Mouse (Mus musculus) erythroid progenitor cell, adult 5-6 weeks (primary cell): Measurements from ENCODE around the gene Uggt1. TPM values are rescaled to one million over a fixed set of nuclear protein-coding genes. Genes with fewer than 3 reads are reported as not detected.

ENCODE experiments used
- total RNA-seq, 2 experiments: library from RNA; stranded (forward) in 1 of 2; stranded (reverse) in 1 of 2; fragments of 150-400 nt in 1 of 2; fragments of 186-747, 209-891 nt in 1 of 2; gene quantifications; 2 replicates each; pipeline versions ENCODE4 v1.2.3 to v1.2.4; 2015 to 2017; ENCODE audit warnings: low replicate concordance in 2 of 2

The Uggt1 gene
- total RNA-seq, 2 experiments from 2014 or later = 21.8 to 62.3 TPM

Other genes with a start within 250 kb of the Uggt1 start
- 205 and 226 TPM in 2 replicates for gene Hs6st1, start 176.3 kb downstream of the Uggt1 start, total RNA-seq (2015; ENCODE audit: low replicate concordance)
- 148 and 153 TPM in 2 replicates for gene Hs6st1, start 176.3 kb downstream of the Uggt1 start, total RNA-seq (2017; ENCODE audit: low replicate concordance)
- 6.1 and 7.1 TPM in 2 replicates for gene Neurl3, start 30.0 kb upstream of the Uggt1 start, total RNA-seq (2015; ENCODE audit: low replicate concordance)
- gene Neurl3, start 30.0 kb upstream of the Uggt1 start, total RNA-seq (2017; ENCODE audit: low replicate concordance) = 4.7 and 10.0 TPM in 2 replicates
- 2.9 and 9.2 TPM in 2 replicates for gene Arid5a, start 63.0 kb upstream of the Uggt1 start, total RNA-seq (2015; ENCODE audit: low replicate concordance)
- 0.53 and 2.1 TPM in 2 replicates for gene Arid5a, start 63.0 kb upstream of the Uggt1 start, total RNA-seq (2017; ENCODE audit: low replicate concordance)
- 13.3 and 16.3 TPM in 2 replicates for gene Kansl3, start 124.5 kb upstream of the Uggt1 start, total RNA-seq (2015; ENCODE audit: low replicate concordance)
- gene Kansl3, start 124.5 kb upstream of the Uggt1 start, total RNA-seq (2017; ENCODE audit: low replicate concordance) = 23.2 and 27.2 TPM in 2 replicates
- gene Fer1l5, start 127.6 kb upstream of the Uggt1 start, total RNA-seq (2015; ENCODE audit: low replicate concordance) = not detected in 2 replicates
- gene Fer1l5, start 127.6 kb upstream of the Uggt1 start, total RNA-seq (2017; ENCODE audit: low replicate concordance) = not detected in 2 replicates
- gene Lman2l, start 200.6 kb upstream of the Uggt1 start, total RNA-seq (2015; ENCODE audit: low replicate concordance) = 7.2 and 13.4 TPM in 2 replicates
- gene Lman2l, start 200.6 kb upstream of the Uggt1 start, total RNA-seq (2017; ENCODE audit: low replicate concordance) = 1.7 and 4.1 TPM in 2 replicates
- 2.9 and 3.6 TPM in 2 replicates for gene Cnnm4, start 226.9 kb upstream of the Uggt1 start, total RNA-seq (2015; ENCODE audit: low replicate concordance)
- gene Cnnm4, start 226.9 kb upstream of the Uggt1 start, total RNA-seq (2017; ENCODE audit: low replicate concordance) = 1.4 and 3.3 TPM in 2 replicates